Mouse (Mus musculus) hindbrain, embryonic 12.5 days (tissue): ENCODE results near the gene AA467197. TPM values are rescaled to one million over a fixed set of nuclear protein-coding genes. Genes with fewer than 3 reads are reported as not detected.

Source experiments
- ATAC-seq: fragments of 200-750 bp; cut with Nextera tagmentation; 2 replicates; pipeline ENCODE4 v1.8.0; 2017; ENCODE audit warnings: moderate TSS enrichment; ENCODE audit not compliant: low FRiP score
- H3K27ac ChIP-seq: fragments of 300-500 bp; sonication (generic); 2 replicates; pipeline ENCODE4 v1.5.1; 2016; ENCODE audit warnings: mild to moderate bottlenecking
- H3K27me3 ChIP-seq: fragments of 300-500 bp; sonication (generic); 2 replicates; pipeline ENCODE4 v1.6.1; 2016; ENCODE audit warnings: mild to moderate bottlenecking
- H3K36me3 ChIP-seq: fragments of 300-500 bp; sonication (generic); 2 replicates; pipeline ENCODE4 v1.6.1; 2016; ENCODE audit warnings: mild to moderate bottlenecking
- H3K4me1 ChIP-seq: fragments of 300-500 bp; sonication (generic); 2 replicates; pipeline ENCODE4 v1.6.1; 2016
- H3K4me2 ChIP-seq: fragments of 300-500 bp; sonication (generic); replicated peaks from 2 replicates; pipeline ENCODE4 v1.6.1; 2016; ENCODE audit warnings: mild to moderate bottlenecking
- H3K4me3 ChIP-seq: fragments of 300-500 bp; sonication (generic); 2 replicates; pipeline ENCODE4 v1.5.1; 2016; ENCODE audit warnings: mild to moderate bottlenecking
- H3K9ac ChIP-seq: fragments of 300-500 bp; sonication (generic); 2 replicates; pipeline ENCODE4 v1.6.1; 2016; ENCODE audit warnings: mild to moderate bottlenecking, moderate library complexity
- H3K9me3 ChIP-seq: fragments of 300-500 bp; sonication (generic); replicated peaks from 2 replicates; pipeline ENCODE4 v1.6.1; 2016; ENCODE audit warnings: mild to moderate bottlenecking
- WGBS: fragments of 180-500 bp; shearing (Covaris S2); methylation state at CpG from one replicate; pipeline ENCODE4 v1.1.7; 2016; 5-methylcytosine and 5-hydroxymethylcytosine counted together
- microRNA counts: library from miRNA; unstranded; fragments of <30 nt; microRNA quantifications from one replicate; lab custom pipeline; 2017
- microRNA-seq: library from miRNA; unstranded; fragments of <30 nt; microRNA quantifications from one replicate; pipeline ENCODE4, GENCODE M21; 2017
- polyA plus RNA-seq: library from polyadenylated mRNA; unstranded; fragments of >200 nt; fragmentation: Nextera tagmentation; extraction: Ambion mirVana; gene quantifications from 2 replicates; pipeline ENCODE4 v1.2.1, GENCODE M21; 2016

AA467197 gene
- polyA plus RNA-seq, 1 experiment from 2014 or later = 0.84 TPM

- Histone ChIP-seq H3K27me3 (no peaks in the 10 kb centered on the region), H3K9me3 (peaks cover 11% of the 10 kb centered on the region), H3K4me3 (no peak overlapping the region), H3K4me2 (no peak overlapping the region), H3K27ac (no peak overlapping the region), H3K36me3 (0 out of 2 replicates have a peak, but pooled peaks cover 3% of the 10 kb centered on the region), H3K9ac (no peak overlapping the region), H3K4me1 (no peaks in the 10 kb centered on the region)
- ATAC-seq = peak; percentile 22; the same call in 1 of the 2 replicates
- 88% methylated on average over 5 of the region's 5 CpGs for WGBS
These were observed 44.8 kb downstream of the AA467197 start for GRCm38 (mm10) chr2:122681379-122682137.

DNA sequence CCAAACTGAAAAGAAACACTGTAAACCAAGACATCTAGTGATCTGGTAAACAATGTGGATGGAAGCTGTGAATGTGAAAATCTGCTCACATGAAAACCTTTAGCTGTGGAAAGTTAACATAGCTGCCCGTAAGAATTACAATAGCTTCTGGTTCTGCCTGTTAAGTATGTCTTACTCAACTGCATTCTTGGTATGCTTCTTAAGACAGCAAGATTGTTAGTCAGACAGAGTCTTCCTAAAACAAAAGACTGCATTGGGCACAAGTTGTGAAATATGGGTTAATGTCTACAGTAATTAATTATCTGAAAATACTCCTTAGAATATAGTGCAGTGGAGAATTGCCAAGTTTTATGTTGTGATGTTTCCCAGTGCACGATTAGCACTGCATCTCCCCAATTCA is 45.7 kb downstream of the AA467197 start:
- Histone ChIP-seq H3K4me1 (no peaks in the 10 kb centered on the region), H3K36me3 (0 out of 2 replicates have a peak, but pooled peaks cover 3% of the 10 kb centered on the region), H3K9me3 (peaks cover 11% of the 10 kb centered on the region), H3K27me3 (no peaks in the 10 kb centered on the region), H3K4me3 (no peak overlapping the region), H3K4me2 (no peak overlapping the region), H3K9ac (no peak overlapping the region), H3K27ac (no peak overlapping the region)
- WGBS = 74% methylated on average over 2 of the region's 2 CpGs
- no peak for ATAC-seq

GRCm38 (mm10) chr2:122683641-122684040 is 46.9 kb downstream of the AA467197 start:
- no peaks in the 10 kb centered on the region for H3K4me1 ChIP-seq
- H3K27me3 ChIP-seq = no peaks in the 10 kb centered on the region
- 0 out of 2 replicates have a peak, but pooled peaks cover 3% of the 10 kb centered on the region for H3K36me3 ChIP-seq
- H3K4me3 ChIP-seq = no peak overlapping the region
- H3K9me3 ChIP-seq = peaks cover 11% of the 10 kb centered on the region
- WGBS = 77% methylated on average over 1 of the region's 1 CpGs
- H3K4me2 ChIP-seq = no peak overlapping the region
- ATAC-seq = no peak
- H3K9ac ChIP-seq = no peak overlapping the region
- no peak overlapping the region for H3K27ac ChIP-seq

DNA sequence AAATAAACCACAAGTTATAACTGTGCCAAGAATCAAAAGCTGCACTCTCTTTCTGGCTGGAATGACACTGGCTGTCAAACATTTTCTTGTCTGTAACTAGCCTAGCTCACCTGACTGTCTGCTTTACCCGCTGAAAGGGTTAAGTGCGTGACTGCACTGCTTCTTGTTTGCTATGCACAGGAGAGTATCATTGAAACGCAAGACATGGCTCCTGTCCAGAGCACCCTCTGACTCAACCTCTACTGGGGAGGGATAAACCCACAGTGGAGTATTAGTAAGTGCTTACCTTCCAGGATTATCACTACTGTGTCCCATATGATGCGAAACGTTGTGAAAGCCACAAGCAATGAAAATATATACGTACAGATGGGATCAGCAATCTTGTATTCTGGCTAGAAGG is 49.9 kb downstream of the AA467197 start:
- no peak overlapping the region for H3K4me3 ChIP-seq
- no peaks in the 10 kb centered on the region for H3K4me1 ChIP-seq
- ATAC-seq = no peak
- H3K27me3 ChIP-seq = no peaks in the 10 kb centered on the region
- no peak overlapping the region for H3K4me2 ChIP-seq
- H3K36me3 ChIP-seq = 0 out of 2 replicates have a peak, but pooled peaks cover 3% of the 10 kb centered on the region
- H3K27ac ChIP-seq = no peak overlapping the region
- H3K9me3 ChIP-seq = peaks cover 6% of the 10 kb centered on the region
- 83% methylated on average over 6 of the region's 6 CpGs for WGBS
- H3K9ac ChIP-seq = no peak overlapping the region

MicroRNA genes within 50 kb of the gene (microRNA counts, 519-probe panel; counts per million panel counts)
- 470 counts per million, percentile 58 among the panel's probes with 10 or more counts for microRNA mmu-miR-147 (lab: Ali Mortazavi, UCI)

Small RNAs within 50 kb of the gene (microRNA-seq; reads per million reads assigned to microRNA genes)
- 11.7 reads per million, percentile 22 among the genes with 10 or more reads in this experiment for gene Mir147

Other genes starting within 250 kb of the AA467197 start
- gene Slc28a2, start 210.5 kb upstream of the AA467197 start, polyA plus RNA-seq = 0.10 and 0.15 TPM in 2 replicates
- not detected in 2 replicates for gene Gm14085, start 152.0 kb upstream of the AA467197 start, polyA plus RNA-seq
- gene Gatm, start 25.7 kb upstream of the AA467197 start, polyA plus RNA-seq = 18.1 and 21.4 TPM in 2 replicates
- 11.8 and 12.8 TPM in 2 replicates for gene Slc30a4, start 65.7 kb downstream of the AA467197 start, polyA plus RNA-seq
- 71.8 and 73.9 TPM in 2 replicates for gene Bloc1s6, start 101.5 kb downstream of the AA467197 start, polyA plus RNA-seq
- 3.1 and 3.8 TPM in 2 replicates for gene Sqor, start 128.3 kb downstream of the AA467197 start, polyA plus RNA-seq